16 mouse cellular contexts compared by ENCODE assay signal in genomic region chr2:21116817-21117216, GRCm38 (mm10).
"Had no signal": no experiment of that assay in that cellular context is flagged by ENCODE, and none has a peak within 500 bp of the region (broad histone marks: within the 10 kb centered on the region; RNA-seq: fewer than 3 reads in every experiment).

No protein-coding gene starts in this region.

- H3K9ac ChIP-seq: limb, embryonic 15.5 days; liver, embryonic 12.5 days; lung, embryonic 14.5 days; midbrain, embryonic 15.5 days; neural tube, embryonic 12.5 days had no signal

- H3K9me3 ChIP-seq: limb, embryonic 15.5 days; liver, embryonic 12.5 days; megakaryocyte, embryonic 14.5 days; midbrain, embryonic 15.5 days; neural tube, embryonic 12.5 days had no signal

- H3K4me3 ChIP-seq: layer of hippocampus, adult 2 months; left cerebral cortex, adult 2 months; limb, embryonic 15.5 days; liver, embryonic 12.5 days; megakaryocyte, embryonic 14.5 days; midbrain, embryonic 15.5 days; neural tube, embryonic 12.5 days had no signal

- H3K27me3 ChIP-seq: limb, embryonic 15.5 days; liver, embryonic 12.5 days; midbrain, embryonic 15.5 days; neural tube, embryonic 12.5 days had no signal

- ATAC-seq: liver, embryonic 12.5 days; midbrain, embryonic 15.5 days had no signal

- H3K36me3 ChIP-seq: limb, embryonic 15.5 days; liver, embryonic 12.5 days; midbrain, embryonic 15.5 days; neural tube, embryonic 12.5 days had no signal

- DNase-seq: kidney, adult 9 months; kidney, postnatal 36 days; lung, embryonic 14.5 days; lung, postnatal 10 days; thymus, adult 2 months; thymus, postnatal 36 days had no signal

- H3K27ac ChIP-seq: kidney, postnatal 0 days; layer of hippocampus, adult 2 months; left cerebral cortex, adult 2 months; limb, embryonic 15.5 days; liver, embryonic 12.5 days; macrophage; midbrain, embryonic 15.5 days; neural tube, embryonic 12.5 days had no signal

- H3K4me1 ChIP-seq: limb, embryonic 15.5 days; liver, embryonic 12.5 days; midbrain, embryonic 15.5 days; neural tube, embryonic 12.5 days had no signal

- H3K4me2 ChIP-seq: limb, embryonic 15.5 days; liver, embryonic 12.5 days; lung, embryonic 14.5 days; midbrain, embryonic 11.5 days; midbrain, embryonic 15.5 days; neural tube, embryonic 12.5 days had no signal
